Mouse (Mus musculus) kidney, embryonic 16.5 days (tissue): ENCODE measurements around the gene Gm20388. TPM values are rescaled to one million over a fixed set of nuclear protein-coding genes. Genes with fewer than 3 reads are reported as not detected.

Experiments used
- ATAC-seq: fragments of 200-750 bp; cut with Nextera tagmentation; 2 replicates; pipeline ENCODE4 v1.8.0; 2017; ENCODE audit warnings: moderate TSS enrichment; ENCODE audit not compliant: low FRiP score, low TSS enrichment
- H3K27ac ChIP-seq: fragments of 300-500 bp; sonication (generic); 2 replicates; pipeline ENCODE4 v1.5.1; 2014; ENCODE audit warnings: low read length
- H3K27me3 ChIP-seq: fragments of 300-500 bp; sonication (generic); 2 replicates; pipeline ENCODE4 v1.6.1; 2014; ENCODE audit warnings: low read length, control low read depth, mixed read lengths; ENCODE audit not compliant: insufficient read depth
- H3K36me3 ChIP-seq: fragments of 300-500 bp; sonication (generic); 2 replicates; pipeline ENCODE4 v1.6.1; 2014; ENCODE audit warnings: low read length, control low read depth, mixed read lengths; ENCODE audit not compliant: insufficient read depth
- H3K4me1 ChIP-seq: fragments of 300-500 bp; sonication (generic); 2 replicates; pipeline ENCODE4 v1.6.1; 2014; ENCODE audit warnings: low read length, control low read depth, mixed read lengths; ENCODE audit not compliant: insufficient read depth
- H3K4me2 ChIP-seq: fragments of 300-500 bp; sonication (generic); replicated peaks from 2 replicates; pipeline ENCODE4 v1.6.1; 2014; ENCODE audit warnings: low read depth, low read length
- H3K4me3 ChIP-seq: fragments of 300-500 bp; sonication (generic); 2 replicates; pipeline ENCODE4 v1.5.1; 2014; ENCODE audit warnings: mild to moderate bottlenecking, low read length
- H3K9ac ChIP-seq: fragments of 300-500 bp; sonication (generic); replicated peaks from 2 replicates; pipeline ENCODE4 v1.6.1; 2014; ENCODE audit warnings: low read length
- H3K9me3 ChIP-seq: fragments of 300-500 bp; sonication (generic); 2 replicates; pipeline ENCODE4 v1.6.1; 2016; ENCODE audit warnings: low read length, control low read depth
- WGBS: fragments of 180-500 bp; shearing (Covaris S2); extraction: QIAGEN DNeasy Blood & Tissue Kit; methylation state at CpG from one replicate; pipeline ENCODE4 v1.1.7; 2014; 5-methylcytosine and 5-hydroxymethylcytosine counted together
- polyA plus RNA-seq: library from polyadenylated mRNA; unstranded; fragments of >200 nt; fragmentation: Nextera tagmentation; extraction: Ambion mirVana; gene quantifications from 2 replicates; pipeline ENCODE4 v1.2.1, GENCODE M21; 2015

Gene Gm20388
- polyA plus RNA-seq, 1 experiment from 2014 or later = 7.7 TPM

- Histone ChIP-seq H3K4me2 (no peak overlapping the region), H3K9me3 (no peaks in the 10 kb centered on the region), H3K27me3 (no peaks in the 10 kb centered on the region; the same call in 1 of the 2 replicates), H3K4me1 (no peaks in the 10 kb centered on the region), H3K4me3 (no peak overlapping the region), H3K36me3 (no peaks in the 10 kb centered on the region), H3K9ac (no peak overlapping the region), H3K27ac (no peak overlapping the region)
- 57% methylated on average over 12 of the region's 12 CpGs for WGBS
- no peak for ATAC-seq
Measured at GRCm38 (mm10) chr8:120768454-120769218, 858.0 kb downstream of the Gm20388 start.

DNA sequence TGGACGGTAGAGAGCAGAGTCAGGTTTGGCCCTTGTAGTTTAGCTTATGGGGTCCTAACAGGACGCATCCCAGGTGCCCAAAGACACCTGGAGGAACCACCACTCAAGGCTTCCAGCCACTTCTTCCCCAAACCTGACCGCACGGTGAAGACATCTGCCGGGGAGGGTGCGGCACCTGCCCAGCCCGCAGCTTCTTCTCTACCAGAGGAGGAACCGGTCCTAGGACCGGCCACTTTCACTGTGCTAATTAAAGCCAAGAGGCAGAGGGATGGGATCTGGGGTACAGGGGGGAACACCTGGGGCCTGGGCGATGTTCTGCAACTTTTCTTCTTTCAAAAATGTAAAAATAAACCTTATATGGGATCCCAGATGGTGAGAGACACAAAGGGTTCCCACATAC is 866.5 kb downstream of the Gm20388 start:
- Histone ChIP-seq H3K36me3 (no peaks in the 10 kb centered on the region), H3K9ac (no peak overlapping the region)
- WGBS = 92% methylated on average over 10 of the region's 10 CpGs

GRCm38 (mm10) chr8:120777732-120778131 is 867.1 kb downstream of the Gm20388 start:
- no peak overlapping the region for H3K4me3 ChIP-seq
- H3K9me3 ChIP-seq = no peaks in the 10 kb centered on the region
- 65% methylated on average over 13 of the region's 13 CpGs for WGBS
- H3K36me3 ChIP-seq = no peaks in the 10 kb centered on the region
- no peak overlapping the region for H3K4me2 ChIP-seq
- H3K27ac ChIP-seq = no peak overlapping the region
- H3K4me1 ChIP-seq = no peaks in the 10 kb centered on the region
- H3K27me3 ChIP-seq = no peaks in the 10 kb centered on the region
- no peak overlapping the region for H3K9ac ChIP-seq
- ATAC-seq = no peak

More for the DNA sequence above, 866.5 kb downstream of the Gm20388 start:
- Histone ChIP-seq H3K4me3 (no peak overlapping the region), H3K27me3 (no peaks in the 10 kb centered on the region), H3K4me2 (no peak overlapping the region), H3K27ac (no peak overlapping the region), H3K4me1 (no peaks in the 10 kb centered on the region), H3K9me3 (no peaks in the 10 kb centered on the region)
- ATAC-seq = no peak

DNA sequence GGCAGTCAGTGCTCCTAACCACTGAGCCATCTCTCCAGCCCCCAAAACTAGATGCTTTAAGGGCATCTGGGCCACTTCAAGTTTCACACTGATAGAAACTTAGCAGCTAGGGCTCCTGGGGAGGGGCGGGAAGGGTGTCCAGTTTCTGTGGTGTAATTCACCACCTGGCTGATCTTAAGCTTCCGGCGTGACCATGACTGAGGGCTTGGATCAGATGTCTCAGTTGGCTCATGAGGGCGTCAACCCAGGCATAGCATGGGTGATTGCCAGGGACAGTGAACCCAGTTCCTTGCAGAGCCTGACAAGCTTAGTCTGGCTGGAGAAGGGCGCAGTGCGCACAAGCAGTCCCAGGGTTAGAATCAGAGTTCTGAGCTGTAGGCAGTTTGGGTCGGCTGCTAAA is 868.5 kb downstream of the Gm20388 start:
- no peak overlapping the region for H3K9ac ChIP-seq
- H3K4me1 ChIP-seq = no peaks in the 10 kb centered on the region
- WGBS = 81% methylated on average over 7 of the region's 7 CpGs
- no peaks in the 10 kb centered on the region for H3K9me3 ChIP-seq
- no peak for ATAC-seq
- no peak overlapping the region for H3K27ac ChIP-seq
- H3K4me2 ChIP-seq = no peak overlapping the region
- no peaks in the 10 kb centered on the region for H3K36me3 ChIP-seq
- H3K27me3 ChIP-seq = no peaks in the 10 kb centered on the region
- no peak overlapping the region for H3K4me3 ChIP-seq

DNA sequence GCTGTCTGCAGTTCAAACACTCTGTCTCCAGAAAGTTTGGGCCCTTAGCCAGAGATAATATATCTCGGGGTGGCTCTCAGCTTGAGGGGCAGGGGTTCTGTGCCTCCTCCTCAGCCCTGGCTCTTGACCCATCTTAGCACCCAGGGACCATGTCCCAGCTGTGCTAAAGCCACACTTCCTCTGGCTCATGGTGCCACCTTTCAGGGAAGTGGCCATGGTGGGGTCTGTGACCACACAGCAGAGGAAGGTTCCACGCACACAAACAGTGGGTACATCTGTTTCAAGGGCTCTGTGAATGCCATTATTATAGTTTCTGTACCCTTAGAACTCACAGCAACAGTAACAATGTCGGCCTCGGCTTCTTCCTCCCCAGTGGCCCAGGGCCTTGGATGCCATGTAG is 873.1 kb downstream of the Gm20388 start:
- no peak overlapping the region for H3K9ac ChIP-seq
- H3K36me3 ChIP-seq = no peaks in the 10 kb centered on the region
- 69% methylated on average over 4 of the region's 4 CpGs for WGBS
- no peaks in the 10 kb centered on the region for H3K4me1 ChIP-seq
- no peaks in the 10 kb centered on the region for H3K27me3 ChIP-seq
- H3K4me2 ChIP-seq = no peak overlapping the region
- no peak overlapping the region for H3K27ac ChIP-seq
- no peaks in the 10 kb centered on the region for H3K9me3 ChIP-seq
- H3K4me3 ChIP-seq = no peak overlapping the region
- no peak for ATAC-seq

DNA sequence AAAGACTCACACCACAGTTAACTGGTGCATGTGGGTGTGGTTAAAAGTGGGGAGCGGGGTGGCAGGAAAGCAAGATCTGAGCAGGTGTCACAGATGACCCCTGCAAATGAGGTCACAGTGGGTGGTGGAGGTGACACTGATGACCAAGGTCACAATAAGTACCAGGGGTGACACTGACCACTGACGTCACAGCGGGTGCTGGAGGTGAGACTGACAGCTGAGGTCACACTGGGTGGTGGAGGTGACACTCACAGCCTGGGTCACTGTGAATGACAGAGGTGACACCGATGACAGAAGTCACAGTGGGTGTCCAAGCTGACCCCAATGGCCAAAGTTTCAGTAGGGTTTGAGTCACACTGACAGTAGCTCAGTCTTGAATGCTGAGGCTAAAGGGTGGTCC is 876.1 kb downstream of the Gm20388 start:
- H3K9me3 ChIP-seq = no peaks in the 10 kb centered on the region
- ATAC-seq = no peak
- no peaks in the 10 kb centered on the region for H3K27me3 ChIP-seq
- H3K4me3 ChIP-seq = no peak overlapping the region
- no peaks in the 10 kb centered on the region for H3K4me1 ChIP-seq
- no peak overlapping the region for H3K27ac ChIP-seq
- WGBS = 81% methylated on average over 4 of the region's 4 CpGs
- H3K4me2 ChIP-seq = no peak overlapping the region
- no peaks in the 10 kb centered on the region for H3K36me3 ChIP-seq
- H3K9ac ChIP-seq = no peak overlapping the region

GRCm38 (mm10) chr8:120787631-120788030 is 877.0 kb downstream of the Gm20388 start:
- no peak overlapping the region for H3K4me2 ChIP-seq
- no peak for ATAC-seq
- H3K4me3 ChIP-seq = no peak overlapping the region
- H3K4me1 ChIP-seq = no peaks in the 10 kb centered on the region
- no peak overlapping the region for H3K27ac ChIP-seq
- H3K9me3 ChIP-seq = no peaks in the 10 kb centered on the region
- 29% methylated on average over 5 of the region's 5 CpGs for WGBS
- no peak overlapping the region for H3K9ac ChIP-seq
- no peaks in the 10 kb centered on the region for H3K36me3 ChIP-seq
- H3K27me3 ChIP-seq = no peaks in the 10 kb centered on the region

- Histone ChIP-seq H3K4me3 (no peak overlapping the region), H3K27me3 (no peaks in the 10 kb centered on the region), H3K4me1 (no peaks in the 10 kb centered on the region), H3K4me2 (no peak overlapping the region), H3K9me3 (no peaks in the 10 kb centered on the region), H3K36me3 (no peaks in the 10 kb centered on the region), H3K27ac (no peak overlapping the region), H3K9ac (no peak overlapping the region)
- WGBS = 87% methylated on average over 15 of the region's 15 CpGs
- no peak for ATAC-seq
Measured at GRCm38 (mm10) chr8:120792710-120793109, 882.1 kb downstream of the Gm20388 start.

DNA sequence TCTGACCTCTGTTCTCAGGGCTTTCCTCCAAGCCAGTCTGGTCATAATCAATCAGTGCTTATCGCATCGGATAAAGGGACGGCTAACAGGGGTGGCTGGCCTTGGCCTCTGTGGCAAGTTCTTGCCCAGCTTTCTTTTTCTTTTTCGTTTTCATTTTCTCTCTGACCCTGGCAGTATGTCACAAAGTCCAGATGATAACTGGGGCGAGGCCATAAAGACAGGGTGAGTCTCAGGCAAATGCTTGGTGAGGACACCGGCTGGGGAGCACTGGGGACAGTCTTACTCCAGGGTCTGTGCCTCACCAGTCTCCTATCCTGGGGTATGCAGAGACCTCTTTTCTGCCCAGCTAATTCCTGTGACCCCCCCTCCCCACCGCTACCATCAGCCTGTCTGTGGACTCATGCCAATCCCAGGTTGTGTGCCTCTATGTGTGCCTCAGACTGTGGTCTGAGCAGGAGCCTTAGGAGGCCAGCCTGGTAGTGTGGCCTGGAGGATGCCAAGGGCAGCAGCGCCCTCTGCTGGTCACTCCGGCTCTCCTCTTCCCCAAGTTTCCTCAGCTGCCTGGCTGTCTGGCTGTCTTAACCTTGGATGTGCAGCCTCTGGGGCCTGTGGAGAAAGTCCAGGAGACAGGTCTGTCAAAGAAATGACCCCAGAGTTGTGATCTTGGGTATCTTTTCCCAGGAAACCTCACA is 885.4 kb downstream of the Gm20388 start:
- Histone ChIP-seq H3K9ac (no peak overlapping the region), H3K4me1 (no peaks in the 10 kb centered on the region), H3K9me3 (no peaks in the 10 kb centered on the region), H3K27ac (no peak overlapping the region), H3K4me2 (no peak overlapping the region), H3K4me3 (no peak overlapping the region), H3K27me3 (peaks cover 2% of the 10 kb centered on the region; the same call in 1 of the 2 replicates), H3K36me3 (no peaks in the 10 kb centered on the region)
- ATAC-seq = peak; percentile 73
- WGBS = 51% methylated on average over 9 of the region's 9 CpGs
